9 mouse cellular contexts compared by ENCODE assay signal in the genomic region with DNA sequence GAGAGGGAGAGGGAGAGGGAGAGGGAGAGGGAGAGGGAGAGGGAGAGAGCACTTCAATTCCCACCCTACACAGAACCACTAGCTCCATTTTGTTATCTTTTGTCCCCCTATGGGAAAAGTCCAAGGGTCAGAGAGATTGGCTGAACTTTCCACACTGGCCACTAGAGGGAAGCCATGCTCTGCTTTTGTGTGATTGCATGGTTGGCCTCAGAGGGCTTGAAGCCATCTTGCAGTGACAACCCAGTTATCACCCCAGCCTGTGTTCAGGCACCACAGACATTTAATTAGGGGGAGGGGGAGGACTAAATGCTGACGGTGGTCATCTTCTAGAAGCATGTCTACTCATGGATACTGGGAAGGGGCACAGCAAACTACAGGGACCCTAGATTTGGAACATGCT.
DNase-seq lines count a peak whose midpoint lies in the region; ATAC-seq and TF ChIP-seq lines count a peak whose summit lies in the region.
"Had no signal": no experiment of that assay in that cellular context is flagged by ENCODE, and none has a peak within 500 bp of the region (broad histone marks: within the 10 kb centered on the region; RNA-seq: fewer than 3 reads in every experiment).

No protein-coding gene starts in this region.

- H3K27ac ChIP-seq in ES-E14 (ENCODE audit: insufficient read depth, low read depth, low read length, poor library complexity, severe bottlenecking) = no peak overlapping the region
- H3K27ac ChIP-seq in forebrain, embryonic 11.5 days (ENCODE audit: low read depth, low read length) = no peak overlapping the region
- H3K27ac ChIP-seq in hindbrain, embryonic 10.5 days = no peak overlapping the region
- 0 out of 2 replicates have a peak overlapping the region, but pooled peaks have one; percentile 28 for H3K27ac ChIP-seq in layer of hippocampus, adult 2 months
- H3K27ac ChIP-seq in lung, postnatal 0 days (ENCODE audit: low read length) = no peak overlapping the region
- H3K27ac ChIP-seq: heart, embryonic 15.5 days had no signal

- in situ Hi-C loops in ES-E14 (cut with MboI; ENCODE audit: low sequenced_read_pairs in 2 of 2, unreplicated experiment in 2 of 2) = loop anchor here in 1 of 2 experiments (10.0 kb wide), 1 partner anchor 112 kb away; no protein-coding TSS in a partner anchor

- DNase-seq in ES-E14 (ENCODE audit: low read depth, low spot score) = peak; percentile 71
- DNase-seq in brain, embryonic 14.5 days (ENCODE audit: low read depth) = peak; percentile 74
- peak; percentile 83 for DNase-seq in forebrain, embryonic 11.5 days (ENCODE audit: low spot score)
- DNase-seq in hindbrain, embryonic 10.5 days (ENCODE audit: low spot score) = peak; percentile 79
- DNase-seq in layer of hippocampus, adult 2 months (ENCODE audit: low spot score in 2 of 2) = peak; percentile 55 to 77
- peak; percentile 77 for DNase-seq in lung, postnatal 0 days (ENCODE audit: low spot score)
- DNase-seq in testis, postnatal 10 days (ENCODE audit: low spot score) = peak; percentile 82

- no peaks in the 10 kb centered on the region for H3K27me3 ChIP-seq in forebrain, embryonic 11.5 days (ENCODE audit: control insufficient read depth, insufficient read depth, low read length)
- no peaks in the 10 kb centered on the region for H3K27me3 ChIP-seq in hindbrain, embryonic 10.5 days (ENCODE audit: insufficient read depth, poor library complexity, severe bottlenecking)
- no peaks in the 10 kb centered on the region for H3K27me3 ChIP-seq in lung, postnatal 0 days (replicated peaks; ENCODE audit: insufficient read depth, low read length)
- H3K27me3 ChIP-seq: heart, embryonic 15.5 days had no signal

- H3K9me3 ChIP-seq in ES-E14 (ENCODE audit: control insufficient read depth, insufficient read depth, low read depth, low read length) = no peaks in the 10 kb centered on the region
- no peaks in the 10 kb centered on the region for H3K9me3 ChIP-seq in forebrain, embryonic 11.5 days (ENCODE audit: control insufficient read depth, low read length)
- no peaks in the 10 kb centered on the region for H3K9me3 ChIP-seq in hindbrain, embryonic 10.5 days
- peaks cover 2% of the 10 kb centered on the region; the same call in 1 of the 2 replicates for H3K9me3 ChIP-seq in lung, postnatal 0 days (ENCODE audit: low read length)
- H3K9me3 ChIP-seq: heart, embryonic 15.5 days had no signal

- H3K36me3 ChIP-seq in ES-E14 (ENCODE audit: control insufficient read depth, insufficient read depth, low read length, poor library complexity, severe bottlenecking) = no peaks in the 10 kb centered on the region
- no peaks in the 10 kb centered on the region for H3K36me3 ChIP-seq in forebrain, embryonic 11.5 days (ENCODE audit: control insufficient read depth, insufficient read depth, low read length)
- no peaks in the 10 kb centered on the region for H3K36me3 ChIP-seq in hindbrain, embryonic 10.5 days
- no peaks in the 10 kb centered on the region for H3K36me3 ChIP-seq in lung, postnatal 0 days (ENCODE audit: insufficient read depth, low read length)
- H3K36me3 ChIP-seq: heart, embryonic 15.5 days had no signal

- H3K4me2 ChIP-seq in forebrain, embryonic 11.5 days (ENCODE audit: low read depth, low read length, severe bottlenecking) = no peak overlapping the region
- no peak overlapping the region for H3K4me2 ChIP-seq in lung, postnatal 0 days (replicated peaks; ENCODE audit: low read depth, low read length)
- H3K4me2 ChIP-seq: heart, embryonic 15.5 days had no signal

- peak; percentile 90 for TF ChIP-seq CTCF in brain, embryonic 14.5 days (IDR thresholded peaks at IDR 0.05; ENCODE audit: borderline replicate concordance, extremely low read depth, insufficient read depth, insufficient read length)
- peak; percentile 81 for TF ChIP-seq CTCF in layer of hippocampus, adult 2 months (conservative IDR thresholded peaks at IDR 0.05)
- peak; percentile 94 for TF ChIP-seq CTCF in lung, postnatal 0 days (IDR thresholded peaks at IDR 0.05)

- TF ChIP-seq POLR2A in brain, embryonic 14.5 days (IDR thresholded peaks at IDR 0.05; ENCODE audit: borderline replicate concordance, extremely low read depth, insufficient read depth, insufficient read length, poor library complexity, severe bottlenecking) = no peak

- H3K9ac ChIP-seq in ES-E14 (ENCODE audit: insufficient read depth, low read depth, low read length, poor library complexity, severe bottlenecking) = no peak overlapping the region
- H3K9ac ChIP-seq in forebrain, embryonic 11.5 days (ENCODE audit: low read length) = no peak overlapping the region
- no peak overlapping the region for H3K9ac ChIP-seq in lung, postnatal 0 days (replicated peaks; ENCODE audit: low read depth)
- H3K9ac ChIP-seq: heart, embryonic 15.5 days had no signal

- no peak overlapping the region for H3K4me3 ChIP-seq in ES-E14 (ENCODE audit: insufficient read depth in 1 of 2, low read depth in 1 of 2, low read length in 2 of 2, poor library complexity in 1 of 2, severe bottlenecking in 1 of 2)
- no peak overlapping the region for H3K4me3 ChIP-seq in forebrain, embryonic 11.5 days (ENCODE audit: low read depth, low read length)
- no peak overlapping the region for H3K4me3 ChIP-seq in hindbrain, embryonic 10.5 days
- no peak overlapping the region for H3K4me3 ChIP-seq in layer of hippocampus, adult 2 months
- H3K4me3 ChIP-seq in lung, postnatal 0 days (ENCODE audit: low read depth, low read length) = no peak overlapping the region
- H3K4me3 ChIP-seq: heart, embryonic 15.5 days had no signal

- no peak for TF ChIP-seq EP300 in lung, postnatal 0 days (IDR thresholded peaks at IDR 0.05)

- ATAC-seq in forebrain, embryonic 11.5 days (replicated peaks; ENCODE audit: low FRiP score) = peak; percentile 79
- ATAC-seq in lung, postnatal 0 days = peak; percentile 65
- ATAC-seq in neutrophil, adult 5-6 weeks (ENCODE audit: extremely low read depth, insufficient number of reproducible peaks, low FRiP score, poor library complexity, severe bottlenecking) = peak; percentile 95

- 0% methylated on average over 1 of the region's 1 CpGs for WGBS in forebrain, embryonic 11.5 days
- WGBS in hindbrain, embryonic 10.5 days = 0% methylated on average over 1 of the region's 1 CpGs
- WGBS in lung, postnatal 0 days = 4% methylated on average over 1 of the region's 1 CpGs

- no peaks in the 10 kb centered on the region for H3K4me1 ChIP-seq in ES-E14 (ENCODE audit: control insufficient read depth in 2 of 2, insufficient read depth in 2 of 2, low read length in 2 of 2, poor library complexity in 1 of 2)
- H3K4me1 ChIP-seq in forebrain, embryonic 11.5 days (replicated peaks; ENCODE audit: control insufficient read depth, insufficient read depth, low read length) = no peaks in the 10 kb centered on the region
- no peaks in the 10 kb centered on the region for H3K4me1 ChIP-seq in hindbrain, embryonic 10.5 days (replicated peaks)
- H3K4me1 ChIP-seq in lung, postnatal 0 days (ENCODE audit: insufficient read depth, low read depth, low read length) = no peaks in the 10 kb centered on the region

TF ChIP-seq in ES-E14, 5 proteins besides CTCF, POLR2A, EP300 and RAD21:
- TF ChIP-seq CHD2 (IDR thresholded peaks at IDR 0.05; ENCODE audit: low read depth, low read length) (no peak), MAFK (IDR thresholded peaks at IDR 0.05; ENCODE audit: insufficient read depth, low read depth, low read length) (no peak), ZNF384 (IDR thresholded peaks at IDR 0.05; ENCODE audit: low read depth, low read length) (no peak), ZC3H11A (IDR thresholded peaks at IDR 0.05; ENCODE audit: borderline replicate concordance, low read depth, low read length) (peak; percentile 94)
TF ChIP-seq in ES-E14: peak in this region for 1.
